ENCODE assay signal across 12 mouse cellular contexts in genomic region chr10:25362235-25362634, GRCm38 (mm10). TPM values are rescaled to one million over a fixed set of nuclear protein-coding genes. Genes with fewer than 3 reads are reported as not detected.
DNase-seq lines count a peak whose midpoint lies in the region; ATAC-seq and TF ChIP-seq lines count a peak whose summit lies in the region.
"Had no signal": no experiment of that assay in that cellular context is flagged by ENCODE, and none has a peak within 500 bp of the region (broad histone marks: within the 10 kb centered on the region; RNA-seq: fewer than 3 reads in every experiment).

No protein-coding gene starts in this region.

- H3K27me3 ChIP-seq in heart, embryonic 12.5 days (replicated peaks) = no peaks in the 10 kb centered on the region
- no peaks in the 10 kb centered on the region for H3K27me3 ChIP-seq in lung, embryonic 14.5 days (ENCODE audit: insufficient read depth, low read length)
- H3K27me3 ChIP-seq in intestine, embryonic 14.5 days (replicated peaks; ENCODE audit: control insufficient read depth, insufficient read depth, low read length) = no peaks in the 10 kb centered on the region
- H3K27me3 ChIP-seq in stomach, embryonic 14.5 days (ENCODE audit: control insufficient read depth, insufficient read depth, low read length) = no peaks in the 10 kb centered on the region

- peak overlapping the region; percentile 70 for H3K4me2 ChIP-seq in heart, embryonic 12.5 days
- peak overlapping the region; percentile 77 for H3K4me2 ChIP-seq in lung, embryonic 14.5 days
- H3K4me2 ChIP-seq in intestine, embryonic 14.5 days (ENCODE audit: low read length) = peak overlapping the region; percentile 30
- peak overlapping the region; percentile 54 for H3K4me2 ChIP-seq in stomach, embryonic 14.5 days (replicated peaks; ENCODE audit: low read depth, low read length)

- no peak for ATAC-seq in heart, embryonic 12.5 days (ENCODE audit: insufficient number of reproducible peaks, low FRiP score)
- ATAC-seq in lung, embryonic 14.5 days (ENCODE audit: insufficient read depth) = no peak
- no peak for ATAC-seq in intestine, embryonic 14.5 days (replicated peaks; ENCODE audit: low FRiP score, low TSS enrichment, low read depth)
- ATAC-seq in stomach, embryonic 14.5 days (ENCODE audit: insufficient number of reproducible peaks, insufficient read depth, low FRiP score, low read depth) = no peak
- ATAC-seq: activated CD4-positive, CD25-positive, alpha-beta regulatory T cell, adult 4 months; midbrain, embryonic 15.5 days had no signal

- peaks cover 50% of the 10 kb centered on the region for H3K4me1 ChIP-seq in heart, embryonic 12.5 days (replicated peaks)
- H3K4me1 ChIP-seq in lung, embryonic 14.5 days (ENCODE audit: insufficient read depth) = peaks cover 19% of the 10 kb centered on the region
- H3K4me1 ChIP-seq in intestine, embryonic 14.5 days (replicated peaks; ENCODE audit: control insufficient read depth, insufficient read depth, low read length) = peaks cover 26% of the 10 kb centered on the region
- H3K4me1 ChIP-seq in stomach, embryonic 14.5 days (ENCODE audit: control insufficient read depth, insufficient read depth, low read length) = peaks cover 15% of the 10 kb centered on the region

- no peak for TF ChIP-seq CTCF in lung, embryonic 14.5 days (IDR thresholded peaks at IDR 0.05; ENCODE audit: low read depth)

- WGBS in heart, embryonic 12.5 days = 42% methylated on average over 6 of the region's 6 CpGs
- WGBS in lung, embryonic 14.5 days = 24% methylated on average over 6 of the region's 6 CpGs
- 63% methylated on average over 6 of the region's 6 CpGs for WGBS in intestine, embryonic 14.5 days
- WGBS in stomach, embryonic 14.5 days = 56% methylated on average over 6 of the region's 6 CpGs

- intact Hi-C loops in heart, postnatal 10 days (cut with DNase I) = loop anchor here (5.0 kb wide), 2 partner anchors 70 to 125 kb away; no protein-coding TSS in a partner anchor

- no peak overlapping the region for H3K9ac ChIP-seq in heart, embryonic 12.5 days
- peak overlapping the region; percentile 19; the same call in 1 of the 2 replicates for H3K9ac ChIP-seq in lung, embryonic 14.5 days
- H3K9ac ChIP-seq in intestine, embryonic 14.5 days (ENCODE audit: low read length) = no peak overlapping the region
- H3K9ac ChIP-seq in stomach, embryonic 14.5 days (replicated peaks; ENCODE audit: low read depth, low read length) = no peak overlapping the region
- H3K9ac ChIP-seq: midbrain, embryonic 15.5 days had no signal

- DNase-seq in heart, postnatal 10 days = no peak
- peak; percentile 19 for DNase-seq in lung, embryonic 14.5 days
- no peak for DNase-seq in lung, adult 18-20 months
- DNase-seq in intestine, embryonic 14.5 days (ENCODE audit: low spot score) = no peak
- no peak for DNase-seq in MN1 (ENCODE audit: low spot score)
- no peak for DNase-seq in right cerebral cortex, postnatal 36 days (ENCODE audit: low spot score in 2 of 2)
- DNase-seq: cerebellum, adult 11-12 months; thymus, adult 2 months had no signal

- H3K9me3 ChIP-seq in heart, embryonic 12.5 days (replicated peaks) = no peaks in the 10 kb centered on the region
- H3K9me3 ChIP-seq in lung, embryonic 14.5 days (ENCODE audit: low read depth, low read length) = no peaks in the 10 kb centered on the region
- H3K9me3 ChIP-seq in intestine, embryonic 14.5 days (ENCODE audit: control insufficient read depth, low read length) = no peaks in the 10 kb centered on the region
- H3K9me3 ChIP-seq in stomach, embryonic 14.5 days (ENCODE audit: control insufficient read depth, low read depth, low read length) = no peaks in the 10 kb centered on the region
- H3K9me3 ChIP-seq: midbrain, embryonic 15.5 days had no signal

- H3K27ac ChIP-seq in heart, embryonic 12.5 days (ENCODE audit: poor library complexity, severe bottlenecking) = no peak overlapping the region
- H3K27ac ChIP-seq in lung, embryonic 14.5 days (ENCODE audit: low read depth) = no peak overlapping the region
- H3K27ac ChIP-seq in intestine, embryonic 14.5 days (ENCODE audit: low read depth) = no peak overlapping the region
- H3K27ac ChIP-seq in stomach, embryonic 14.5 days (ENCODE audit: low read length) = no peak overlapping the region
- H3K27ac ChIP-seq: midbrain, embryonic 15.5 days had no signal

- H3K36me3 ChIP-seq in heart, embryonic 12.5 days = no peaks in the 10 kb centered on the region
- no peaks in the 10 kb centered on the region for H3K36me3 ChIP-seq in lung, embryonic 14.5 days (ENCODE audit: insufficient read depth)
- no peaks in the 10 kb centered on the region for H3K36me3 ChIP-seq in intestine, embryonic 14.5 days (ENCODE audit: control insufficient read depth, insufficient read depth, low read length)
- H3K36me3 ChIP-seq in stomach, embryonic 14.5 days (ENCODE audit: control insufficient read depth, insufficient read depth, low read length) = no peaks in the 10 kb centered on the region
- H3K36me3 ChIP-seq: midbrain, embryonic 15.5 days had no signal

- H3K4me3 ChIP-seq in heart, embryonic 12.5 days = no peak overlapping the region
- H3K4me3 ChIP-seq in lung, embryonic 14.5 days (ENCODE audit: low read depth, low read length) = peak overlapping the region; percentile 89
- H3K4me3 ChIP-seq in intestine, embryonic 14.5 days (ENCODE audit: low read depth, low read length) = no peak overlapping the region
- H3K4me3 ChIP-seq in stomach, embryonic 14.5 days (ENCODE audit: low read depth, low read length) = peak overlapping the region; percentile 81; the same call in 1 of the 2 replicates

RNA-seq across cellular contexts. Expression of gene Epb41l2, which starts 2.6 kb away (rescaled TPM):
- 61.4 and 64.3 TPM in 2 replicates for polyA plus RNA-seq in heart, embryonic 12.5 days (2016; fragmentation: Nextera tagmentation; extraction: Ambion mirVana)
- 10 to 100 TPM; 91.3 to 92.8 TPM for total RNA-seq in heart, postnatal 10 days (2021)
- polyA plus RNA-seq in lung, embryonic 14.5 days (2014; fragmentation: Nextera tagmentation; extraction: Ambion mirVana) = 104 and 105 TPM in 2 replicates
- 46.3 and 51.3 TPM in 2 replicates for polyA plus RNA-seq in intestine, embryonic 14.5 days (2014; fragmentation: Nextera tagmentation; extraction: Ambion mirVana)
- polyA plus RNA-seq in stomach, embryonic 14.5 days (2014; fragmentation: Nextera tagmentation; extraction: Ambion mirVana) = 65.3 and 70.8 TPM in 2 replicates

RNA-seq across cellular contexts. Expression of gene Akap7, which starts 54.6 kb away (rescaled TPM):
- polyA plus RNA-seq in heart, embryonic 12.5 days (2016; fragmentation: Nextera tagmentation; extraction: Ambion mirVana) = 38.3 and 38.6 TPM in 2 replicates
- total RNA-seq in heart, postnatal 10 days (2021) = 10 to 100 TPM; 55.2 to 58.0 TPM
- polyA plus RNA-seq in lung, embryonic 14.5 days (2014; fragmentation: Nextera tagmentation; extraction: Ambion mirVana) = 27.7 and 29.6 TPM in 2 replicates
- polyA plus RNA-seq in intestine, embryonic 14.5 days (2014; fragmentation: Nextera tagmentation; extraction: Ambion mirVana) = 35.0 and 36.4 TPM in 2 replicates
- 23.6 and 30.1 TPM in 2 replicates for polyA plus RNA-seq in stomach, embryonic 14.5 days (2014; fragmentation: Nextera tagmentation; extraction: Ambion mirVana)

Comparison
In these comparisons a context has a peak if more than half of its experiments do, and no peak if none do; other contexts are left out.
1. H3K4me3 ChIP-seq: peak in lung, embryonic 14.5 days (single experiment) and stomach, embryonic 14.5 days (single experiment); none in heart, embryonic 12.5 days (single experiment) and intestine, embryonic 14.5 days (single experiment).
2. Peak in every context shown above with its lines, with median percentiles within 50 percentile points of each other: H3K4me2 ChIP-seq.